Mouse (Mus musculus): Measurements from ENCODE around the gene Sncb.

Gene Sncb

DNA sequence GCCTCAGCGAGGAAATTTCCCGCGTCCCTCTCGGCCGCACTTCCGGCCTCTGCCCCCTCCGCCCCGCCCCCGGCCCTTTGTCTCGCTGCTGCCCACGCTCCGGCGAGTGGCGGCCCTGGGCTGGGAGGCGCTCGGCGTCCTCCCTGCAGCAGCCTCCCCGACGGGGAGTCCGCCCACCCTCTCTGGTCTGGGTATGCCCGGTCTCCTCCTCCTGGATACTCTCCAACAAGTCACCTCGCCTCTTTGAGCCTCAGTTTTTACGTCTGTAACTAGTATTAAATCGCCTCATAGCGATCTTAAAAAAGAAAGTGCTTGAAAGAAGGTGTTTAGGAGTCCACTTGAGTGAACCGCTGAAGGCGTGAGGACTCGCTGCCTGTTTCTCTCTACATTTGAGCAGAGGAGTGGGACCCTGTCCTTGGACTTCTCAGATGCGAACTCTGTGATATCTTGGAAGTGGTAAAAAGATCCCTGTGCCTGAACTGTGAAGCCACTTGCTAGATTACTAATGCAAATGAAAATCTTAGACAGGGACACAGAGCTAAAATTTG lies 16.5 kb downstream of the Sncb start, which contains the start of gene Gprin1:
TSS of gene Gprin1 (minus strand) at position 11 of the 548 bp plus-strand sequence.
- in situ Hi-C loops (cut with MboI; ENCODE audit: unreplicated experiment in 2 of 2), result loop anchor here in 1 of 2 experiments (25.0 kb wide), 1 partner anchor 963 kb away; no protein-coding TSS in a partner anchor

- in situ Hi-C loops (cut with MboI; ENCODE audit: unreplicated experiment in 2 of 2), result loop anchor here in 1 of 2 experiments (25.0 kb wide), 1 partner anchor 962 kb away; no protein-coding TSS in a partner anchor
Measured at GRCm38 (mm10) chr13:54749061-54749863, 17.1 kb downstream of the Sncb start.

GRCm38 (mm10) chr13:54748721-54749060 lies 17.7 kb downstream of the Sncb start:
- in situ Hi-C loops (cut with MboI; ENCODE audit: unreplicated experiment in 2 of 2), result loop anchor here in 1 of 2 experiments (25.0 kb wide), 1 partner anchor 961 kb away; no protein-coding TSS in a partner anchor

GRCm38 (mm10) chr13:54748190-54748589 lies 18.2 kb downstream of the Sncb start:
- in situ Hi-C loops (cut with MboI; ENCODE audit: unreplicated experiment in 2 of 2), result loop anchor here in 1 of 2 experiments (25.0 kb wide), 1 partner anchor 961 kb away; no protein-coding TSS in a partner anchor

DNA sequence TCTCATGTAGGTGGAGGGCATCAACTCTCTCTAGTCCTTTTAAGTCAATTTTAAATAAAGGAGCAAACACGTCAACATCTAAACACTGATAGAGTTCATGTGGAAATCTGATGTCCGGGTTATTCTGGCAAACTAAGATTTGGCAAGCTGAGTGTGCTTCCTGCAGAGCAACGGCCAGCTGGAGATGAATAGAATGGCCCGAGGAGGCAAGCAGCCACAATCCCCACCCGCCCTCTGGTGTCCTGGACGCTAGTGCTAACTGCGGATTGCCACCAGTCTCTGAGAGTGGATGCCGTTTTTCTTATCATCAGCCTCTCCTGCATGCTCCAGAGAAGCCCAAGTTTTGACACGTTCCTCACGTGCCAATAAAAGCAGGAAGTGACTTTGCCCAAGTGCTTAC lies 19.5 kb downstream of the Sncb start:
- in situ Hi-C loops (cut with MboI; ENCODE audit: unreplicated experiment in 2 of 2), result loop anchor here in 1 of 2 experiments (25.0 kb wide), 1 partner anchor 960 kb away; no protein-coding TSS in a partner anchor

DNA sequence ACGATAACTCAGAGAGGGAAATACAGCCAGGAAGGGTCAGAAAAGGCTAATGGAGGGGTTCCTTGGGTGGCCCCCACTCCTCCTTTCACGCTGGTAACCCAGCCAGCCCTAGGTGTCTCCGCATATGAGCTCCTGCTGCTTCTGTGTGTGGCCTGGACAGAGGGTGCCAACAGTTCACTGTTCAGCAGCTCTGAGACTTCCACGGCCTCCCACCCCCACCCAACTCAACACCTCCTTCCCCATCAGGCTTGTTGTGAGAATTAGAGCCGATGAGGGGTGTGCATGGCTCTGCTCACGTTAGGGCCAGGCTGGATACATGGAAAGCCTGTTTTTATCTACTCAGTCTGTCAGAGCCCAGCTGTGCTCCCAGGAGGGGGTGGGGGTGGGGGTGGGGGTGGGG lies 20.3 kb downstream of the Sncb start:
- in situ Hi-C loops (cut with MboI; ENCODE audit: unreplicated experiment in 2 of 2), result loop anchor here in 1 of 2 experiments (25.0 kb wide), 1 partner anchor 959 kb away; no protein-coding TSS in a partner anchor

DNA sequence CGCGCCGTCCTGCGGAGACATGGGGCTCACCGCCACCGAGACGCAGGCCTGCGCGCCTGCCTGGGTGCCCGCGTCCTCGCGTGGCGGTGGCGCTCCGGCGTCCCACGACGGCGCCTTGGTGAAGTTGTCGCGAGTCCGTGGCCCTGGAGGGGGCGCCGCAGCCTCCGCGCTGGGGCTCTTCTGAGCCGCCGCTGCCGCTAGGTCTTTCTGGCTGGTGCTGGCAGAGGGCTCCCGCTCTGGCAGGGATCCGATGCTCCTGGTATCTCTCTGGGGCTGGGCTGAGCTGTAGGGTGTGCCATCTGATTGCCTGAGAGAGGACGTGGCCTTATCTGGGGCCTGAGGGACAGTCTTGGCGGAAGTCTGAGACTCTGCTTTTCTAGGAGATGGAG lies 28.2 kb downstream of the Sncb start:
- in situ Hi-C loops (cut with MboI; ENCODE audit: unreplicated experiment in 2 of 2), result loop anchor here in 1 of 2 experiments (25.0 kb wide), 1 partner anchor 951 kb away; no protein-coding TSS in a partner anchor

GRCm38 (mm10) chr13:54737488-54738212 lies 28.7 kb downstream of the Sncb start:
- in situ Hi-C loops (cut with MboI; ENCODE audit: unreplicated experiment in 2 of 2), result loop anchor here in 1 of 2 experiments (25.0 kb wide), 1 partner anchor 950 kb away; no protein-coding TSS in a partner anchor

DNA sequence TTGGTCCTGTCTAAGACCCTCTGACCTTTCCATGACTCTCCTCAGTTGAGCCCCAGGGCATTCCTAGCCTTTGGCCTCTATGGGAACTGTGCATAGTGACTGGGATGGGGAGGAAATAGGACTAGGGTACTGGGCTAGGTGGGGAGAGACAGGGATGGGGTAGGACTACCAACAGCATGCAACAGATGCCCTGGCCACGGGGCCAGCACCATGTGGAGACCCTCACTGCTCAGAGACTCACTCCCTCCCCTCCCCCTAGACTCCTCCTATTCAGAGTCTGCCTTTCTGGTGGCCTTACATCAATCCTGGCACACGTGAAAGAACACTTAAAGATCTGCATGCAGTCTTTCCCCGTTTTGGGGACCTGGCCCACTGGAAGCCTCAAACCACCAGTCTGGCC lies 29.5 kb downstream of the Sncb start:
- in situ Hi-C loops (cut with MboI; ENCODE audit: unreplicated experiment in 2 of 2), result loop anchor here in 1 of 2 experiments (25.0 kb wide), 1 partner anchor 950 kb away; no protein-coding TSS in a partner anchor

DNA sequence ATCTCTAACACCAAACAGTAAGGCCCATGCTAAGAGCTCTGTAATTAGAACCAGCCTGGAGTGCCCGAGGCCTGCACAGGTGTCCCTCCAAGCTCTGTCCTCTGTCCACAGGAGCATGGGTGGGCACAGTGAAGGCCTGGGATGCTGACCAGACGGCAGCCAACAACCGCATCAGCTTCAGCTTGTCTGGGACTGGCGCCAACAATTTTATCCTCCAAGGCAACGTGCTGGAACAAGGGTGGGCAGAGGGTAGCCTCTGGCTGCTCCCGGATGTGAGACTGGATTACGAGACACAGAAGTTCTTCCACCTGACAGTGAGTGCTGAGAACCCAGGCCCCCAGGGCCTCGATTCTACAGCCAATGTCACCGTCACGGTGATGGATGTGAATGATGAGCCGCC lies 40.3 kb downstream of the Sncb start:
- in situ Hi-C loops (cut with MboI; ENCODE audit: unreplicated experiment in 2 of 2), result loop anchor here in 1 of 2 experiments (25.0 kb wide), 1 partner anchor 939 kb away; no protein-coding TSS in a partner anchor

DNA sequence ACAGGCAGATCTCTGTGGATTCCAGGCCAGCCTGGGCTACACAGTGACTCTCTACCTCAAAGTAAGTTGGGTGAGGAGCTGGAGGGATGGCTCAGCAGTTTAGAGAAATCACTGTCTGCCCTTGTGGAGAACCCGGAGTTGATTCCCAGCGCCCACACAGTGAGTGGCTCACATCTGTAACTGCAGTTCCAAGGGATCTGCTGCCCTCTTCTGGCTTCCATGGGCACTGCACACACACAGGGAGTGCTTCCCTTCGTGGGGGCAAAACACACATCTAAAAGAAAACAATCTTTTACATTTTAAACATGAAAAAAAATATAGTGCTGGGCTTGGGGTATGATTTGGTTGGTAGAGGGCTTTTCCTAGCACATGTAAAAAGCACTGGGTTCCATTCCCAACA lies 43.3 kb downstream of the Sncb start:
- in situ Hi-C loops (cut with MboI; ENCODE audit: unreplicated experiment in 2 of 2), result no loop called here

DNA sequence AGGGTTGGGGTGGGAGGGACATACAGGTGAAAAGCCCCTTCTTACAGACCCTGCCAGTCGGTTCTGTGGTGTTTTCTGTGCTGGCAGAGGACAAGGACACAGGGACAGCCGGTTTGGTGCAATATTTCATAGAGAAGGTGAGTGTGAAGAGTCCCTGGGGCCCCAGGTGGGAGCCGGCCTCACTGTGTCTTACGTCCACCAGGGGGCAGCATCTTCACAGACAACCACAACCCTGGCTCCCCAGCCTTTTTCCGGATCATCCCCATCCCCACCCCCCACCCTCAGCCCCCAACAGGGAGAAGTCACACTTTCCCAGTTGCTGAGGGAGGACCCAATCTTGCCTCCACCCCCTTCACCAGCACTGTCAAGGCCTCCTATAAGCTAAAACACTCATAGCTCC lies 49.5 kb downstream of the Sncb start:
- in situ Hi-C loops (cut with MboI; ENCODE audit: unreplicated experiment in 2 of 2), result no loop called here

DNA sequence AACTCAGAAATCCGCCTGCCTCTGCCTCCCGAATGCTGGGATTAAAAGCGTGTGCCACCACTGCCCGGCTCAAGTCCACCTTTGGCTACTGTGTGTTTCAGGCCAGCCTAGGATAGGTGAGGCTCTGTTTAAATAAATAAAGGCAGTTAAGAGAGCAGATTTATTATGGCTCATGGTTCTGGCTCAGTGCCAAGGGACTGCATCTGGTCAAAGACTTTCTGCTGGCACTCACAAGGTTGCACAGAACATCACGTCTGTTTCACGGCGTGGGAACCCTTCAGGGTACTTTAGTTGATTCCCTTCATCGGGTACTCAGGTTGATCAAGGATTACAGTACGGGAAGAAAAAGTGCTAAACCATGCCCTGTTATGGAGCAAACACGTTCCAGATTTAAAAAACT lies 51.4 kb downstream of the Sncb start:
- in situ Hi-C loops (cut with MboI; ENCODE audit: unreplicated experiment in 2 of 2), result no loop called here

GRCm38 (mm10) chr13:54714393-54714792 lies 52.0 kb downstream of the Sncb start:
- in situ Hi-C loops (cut with MboI; ENCODE audit: unreplicated experiment in 2 of 2), result no loop called here

DNA sequence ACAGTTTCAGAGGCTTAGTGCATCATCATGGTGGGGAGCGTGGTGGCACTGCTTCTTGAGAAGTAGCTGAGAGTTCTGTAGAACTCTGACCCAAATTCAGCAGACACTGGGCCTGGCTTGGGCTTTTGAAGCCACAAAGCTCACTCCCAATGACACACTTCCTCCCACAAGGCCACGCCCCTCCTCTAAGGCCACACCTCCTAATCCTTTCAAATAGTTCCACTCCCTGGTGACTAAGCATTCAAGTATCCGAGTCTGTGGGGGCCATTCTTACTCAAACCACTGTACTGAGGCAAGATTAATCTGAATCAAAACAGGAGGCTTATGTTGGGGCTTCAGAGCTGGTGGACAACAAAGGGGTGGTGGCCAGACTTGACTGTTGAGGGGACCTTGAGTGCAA lies 55.5 kb downstream of the Sncb start:
- in situ Hi-C loops (cut with MboI; ENCODE audit: unreplicated experiment in 2 of 2), result no loop called here
